Mouse (Mus musculus) activated CD4-positive, CD25-positive, alpha-beta regulatory T cell, adult 4 months (primary cell): ENCODE measurements around the gene Polr2b. TPM values are rescaled to one million over a fixed set of nuclear protein-coding genes. Genes with fewer than 3 reads are reported as not detected.

Experiments used
- ATAC-seq: one replicate; pipeline ENCODE4 v1.8.0; 2017
- polyA plus RNA-seq, 2 experiments: library from polyadenylated mRNA; unstranded; fragments of 100-300 nt; shearing (Covaris generic); gene quantifications; one replicate each; pipeline ENCODE4 v1.2.1; 2017

The Polr2b gene
- 10 to 100 TPM; 45.0 to 49.2 TPM for polyA plus RNA-seq

DNA sequence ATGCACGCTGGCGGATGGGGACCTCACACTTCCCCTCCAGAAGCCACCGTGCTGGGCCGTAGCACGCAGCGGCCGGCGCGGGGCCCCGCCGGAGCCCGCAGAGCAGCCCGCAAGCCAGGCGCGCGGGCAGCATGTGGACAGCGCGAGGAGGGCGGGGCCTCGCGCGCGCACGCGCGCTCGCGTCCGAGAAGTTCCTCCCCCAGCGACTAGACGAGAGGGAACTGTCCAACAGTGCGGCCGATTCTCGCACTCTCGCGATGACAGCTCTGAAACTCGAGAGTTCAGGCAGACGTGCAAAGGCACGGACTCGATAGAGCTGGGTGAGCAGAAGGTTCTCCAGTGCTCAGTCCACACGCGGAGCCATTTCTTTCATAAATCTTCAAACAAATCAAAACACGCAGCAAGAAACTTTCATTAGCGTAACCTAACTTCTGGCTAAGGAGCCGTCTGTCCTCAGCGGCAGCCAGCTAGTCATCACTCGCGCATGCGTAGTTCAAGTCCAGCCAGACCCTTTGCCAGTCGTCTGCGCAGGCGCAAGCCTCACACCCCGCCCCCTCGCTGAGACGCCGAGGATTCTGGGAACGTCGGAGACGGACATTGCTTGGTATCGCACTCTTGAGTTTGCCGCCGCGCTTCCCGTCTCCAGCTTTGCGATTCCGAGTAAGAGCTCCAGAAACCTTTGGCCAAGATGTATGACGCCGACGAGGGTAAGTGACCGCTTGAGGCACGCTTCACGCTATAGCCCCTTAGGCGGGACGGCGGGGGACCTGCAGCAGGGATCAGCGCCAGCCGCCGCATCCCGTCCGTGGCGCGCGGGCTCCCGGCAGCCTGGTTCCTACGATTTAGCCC lies at the start of gene Polr2b, which contains the start of gene Noa1:
Gene Polr2b, plus strand, starts transcription at position 224 of the 849 bp plus-strand sequence.
Gene Noa1, minus strand, starts transcription at position 161 of the 849 bp plus-strand sequence.
- peak; percentile 90 for ATAC-seq

DNA sequence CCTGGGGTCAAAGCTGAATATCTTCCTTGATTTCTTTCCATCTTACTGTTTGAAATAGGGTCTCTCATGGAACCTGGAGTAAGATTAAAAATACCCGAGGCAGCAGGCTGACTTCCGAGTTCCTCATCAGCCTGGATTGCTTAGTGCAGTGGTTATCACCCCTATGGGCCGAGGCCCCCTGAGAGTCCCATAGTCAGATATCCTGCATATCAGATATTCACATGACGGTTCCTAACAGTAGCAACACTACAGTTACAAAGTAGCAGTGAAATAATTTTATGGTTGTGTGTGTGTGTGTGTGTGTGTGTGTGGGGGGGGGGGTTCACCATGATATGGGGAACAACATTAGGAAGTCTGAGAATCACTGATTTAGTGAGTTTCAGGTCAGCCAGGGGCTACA lies 48.8 kb upstream of the Polr2b start:
- no peak for ATAC-seq

- no peak for ATAC-seq
Observed at GRCm38 (mm10) chr5:77262105-77262504, 47.8 kb upstream of the Polr2b start.

GRCm38 (mm10) chr5:77265081-77265670 lies 44.8 kb upstream of the Polr2b start, which contains the start of gene Rest:
Gene Rest, plus strand, starts transcription at chr5:77265491.
- ATAC-seq: peak; percentile 53

DNA sequence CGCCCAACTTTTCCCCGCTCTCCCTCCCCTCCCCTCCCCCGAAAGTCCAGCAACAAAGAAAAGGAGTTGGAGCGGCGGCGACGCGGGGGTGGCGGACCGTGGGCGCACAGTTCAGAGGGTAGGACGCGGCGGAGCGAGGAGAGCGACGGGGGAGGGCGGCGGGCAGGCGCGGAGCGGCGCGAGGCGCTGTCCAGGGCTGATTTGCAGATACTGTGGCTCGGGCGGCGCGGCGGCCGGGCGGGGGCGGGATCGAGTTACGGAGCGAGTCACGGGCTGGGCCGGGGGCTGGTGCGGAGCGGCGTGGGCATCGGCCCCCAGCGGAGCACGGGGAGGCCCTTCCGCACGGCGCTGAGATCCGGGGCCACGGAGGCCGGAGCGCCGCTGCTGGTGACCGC lies 44.3 kb upstream of the Polr2b start:
- peak; percentile 38 for ATAC-seq

- peak; percentile 50 for ATAC-seq
Observed at GRCm38 (mm10) chr5:77266066-77266885, 43.7 kb upstream of the Polr2b start.

GRCm38 (mm10) chr5:77266886-77267401 lies 43.0 kb upstream of the Polr2b start:
- no peak for ATAC-seq

DNA sequence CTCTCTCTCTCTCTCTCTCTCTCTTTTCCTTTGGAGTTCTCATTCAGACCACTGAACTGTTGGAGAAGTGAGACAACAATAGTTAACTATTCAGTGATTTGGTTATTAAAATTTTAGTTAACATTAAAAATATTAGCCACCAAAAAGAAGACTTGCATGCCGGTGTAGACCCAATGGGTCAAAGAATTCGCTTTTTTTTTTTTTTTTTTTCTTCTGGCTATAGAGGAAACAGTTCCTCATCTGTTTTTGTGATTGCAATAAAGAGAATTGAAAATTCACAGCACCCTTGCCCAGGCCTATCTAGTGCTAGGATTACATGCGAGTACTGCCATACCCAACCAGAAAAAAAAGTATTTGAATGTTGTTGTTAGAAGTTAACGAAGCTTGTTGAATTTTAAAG lies 42.5 kb upstream of the Polr2b start:
- ATAC-seq: no peak

GRCm38 (mm10) chr5:77267957-77268624 lies 41.9 kb upstream of the Polr2b start:
- ATAC-seq: no peak

- ATAC-seq: no peak
Observed at GRCm38 (mm10) chr5:77269399-77269798, 40.5 kb upstream of the Polr2b start.

- ATAC-seq: peak; percentile 77
Observed at GRCm38 (mm10) chr5:77273151-77273550, 36.8 kb upstream of the Polr2b start.

- peak; percentile 61 for ATAC-seq
Observed at GRCm38 (mm10) chr5:77275950-77276349, 34.0 kb upstream of the Polr2b start.

GRCm38 (mm10) chr5:77277204-77277603 lies 32.7 kb upstream of the Polr2b start:
- no peak for ATAC-seq

DNA sequence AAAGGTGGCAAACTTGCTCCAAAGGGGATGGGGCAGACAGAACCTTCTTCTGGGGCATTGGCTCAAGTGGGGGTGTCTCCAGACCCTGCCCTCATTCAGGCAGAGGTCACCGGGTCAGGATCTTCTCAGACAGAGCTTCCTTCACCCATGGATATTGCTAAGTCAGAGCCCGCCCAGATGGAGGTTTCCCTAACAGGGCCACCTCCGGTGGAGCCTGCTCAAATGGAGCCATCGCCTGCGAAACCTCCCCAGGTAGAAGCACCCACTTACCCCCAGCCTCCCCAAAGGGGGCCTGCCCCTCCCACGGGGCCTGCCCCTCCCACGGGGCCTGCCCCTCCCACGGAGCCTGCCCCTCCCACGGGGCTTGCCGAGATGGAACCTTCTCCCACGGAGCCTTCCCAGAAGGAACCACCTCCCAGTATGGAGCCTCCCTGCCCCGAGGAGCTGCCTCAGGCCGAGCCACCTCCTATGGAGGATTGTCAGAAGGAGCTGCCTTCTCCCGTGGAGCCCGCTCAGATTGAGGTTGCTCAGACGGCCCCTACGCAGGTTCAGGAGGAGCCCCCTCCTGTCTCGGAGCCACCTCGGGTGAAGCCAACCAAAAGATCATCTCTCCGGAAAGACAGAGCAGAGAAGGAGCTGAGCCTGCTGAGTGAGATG lies 28.3 kb upstream of the Polr2b start:
- ATAC-seq: no peak

DNA sequence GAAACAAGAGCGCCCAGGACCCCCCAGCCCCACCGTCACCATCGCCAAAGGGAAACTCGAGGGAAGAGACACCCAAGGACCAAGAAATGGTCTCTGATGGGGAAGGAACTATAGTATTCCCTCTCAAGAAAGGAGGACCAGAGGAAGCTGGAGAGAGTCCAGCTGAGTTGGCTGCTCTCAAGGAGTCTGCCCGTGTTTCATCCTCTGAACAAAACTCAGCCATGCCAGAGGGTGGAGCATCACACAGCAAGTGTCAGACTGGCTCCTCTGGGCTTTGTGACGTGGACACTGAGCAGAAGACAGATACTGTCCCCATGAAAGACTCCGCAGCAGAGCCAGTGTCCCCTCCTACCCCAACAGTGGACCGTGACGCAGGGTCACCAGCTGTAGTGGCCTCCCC lies 27.7 kb upstream of the Polr2b start:
- ATAC-seq: no peak

- ATAC-seq: peak; percentile 50
Observed at GRCm38 (mm10) chr5:77285685-77286084, 24.3 kb upstream of the Polr2b start.

DNA sequence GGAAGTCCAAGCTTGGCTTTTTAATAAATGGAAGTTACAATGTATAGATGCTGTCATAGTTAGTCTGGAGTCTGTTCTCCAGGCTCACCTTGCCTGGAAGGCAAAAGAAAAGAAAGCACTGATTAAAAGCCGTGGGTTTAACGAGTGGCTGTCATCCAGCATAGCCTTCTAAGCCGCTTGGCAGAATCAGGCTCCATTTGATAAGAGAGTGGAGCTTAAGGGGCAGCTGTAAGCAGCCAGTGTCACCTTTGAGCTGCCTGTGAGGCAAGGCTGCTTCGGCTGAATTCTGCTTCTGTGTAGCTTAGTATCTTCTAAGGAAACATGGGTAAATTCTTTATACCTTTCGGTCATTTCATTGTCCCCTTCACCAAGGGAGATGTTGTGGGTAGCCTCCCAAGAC lies 23.0 kb upstream of the Polr2b start:
- no peak for ATAC-seq

GRCm38 (mm10) chr5:77287901-77288300 lies 22.0 kb upstream of the Polr2b start:
- ATAC-seq: no peak

GRCm38 (mm10) chr5:77289686-77290085 lies 20.3 kb upstream of the Polr2b start:
- no peak for ATAC-seq

- ATAC-seq: no peak
Observed at GRCm38 (mm10) chr5:77290606-77291005, 19.3 kb upstream of the Polr2b start.

GRCm38 (mm10) chr5:77292803-77293522 lies 17.0 kb upstream of the Polr2b start:
- no peak for ATAC-seq
